Mouse (Mus musculus) hindbrain, embryonic 16.5 days (tissue): Measurements from ENCODE around the gene Acsm2. TPM values are rescaled to one million over a fixed set of nuclear protein-coding genes. Genes with fewer than 3 reads are reported as not detected.

Experiments used
- ATAC-seq: fragments of 200-750 bp; cut with Nextera tagmentation; 2 replicates; pipeline ENCODE4 v1.8.0; 2017; ENCODE audit warnings: moderate TSS enrichment, moderate library complexity
- H3K27ac ChIP-seq: fragments of 300-500 bp; sonication (generic); 2 replicates; pipeline ENCODE4 v1.5.1; 2014; ENCODE audit warnings: low read depth, mild to moderate bottlenecking, control low read depth, low read length, moderate library complexity
- H3K27me3 ChIP-seq: fragments of 300-500 bp; sonication (generic); replicated peaks from 2 replicates; pipeline ENCODE4 v1.6.1; 2014; ENCODE audit warnings: low read length; ENCODE audit not compliant: control insufficient read depth, insufficient read depth
- H3K36me3 ChIP-seq: fragments of 300-500 bp; sonication (generic); 2 replicates; pipeline ENCODE4 v1.6.1; 2014; ENCODE audit warnings: mild to moderate bottlenecking, low read length, moderate library complexity, mixed read lengths; ENCODE audit not compliant: control insufficient read depth, insufficient read depth
- H3K4me1 ChIP-seq: fragments of 300-500 bp; sonication (generic); 2 replicates; pipeline ENCODE4 v1.6.1; 2014; ENCODE audit warnings: low read depth, low read length; ENCODE audit not compliant: control insufficient read depth, insufficient read depth
- H3K4me2 ChIP-seq: fragments of 300-500 bp; sonication (generic); 2 replicates; pipeline ENCODE4 v1.6.1; 2014; ENCODE audit warnings: mild to moderate bottlenecking, low read length, control low read depth, moderate library complexity
- H3K4me3 ChIP-seq: fragments of 300-500 bp; sonication (generic); 2 replicates; pipeline ENCODE4 v1.5.1; 2014; ENCODE audit warnings: mild to moderate bottlenecking, low read length, control low read depth, moderate library complexity
- H3K9ac ChIP-seq: fragments of 300-500 bp; sonication (generic); 2 replicates; pipeline ENCODE4 v1.6.1; 2014; ENCODE audit warnings: low read depth, mild to moderate bottlenecking, control low read depth, low read length, moderate library complexity
- H3K9me3 ChIP-seq: fragments of 300-500 bp; sonication (generic); 2 replicates; pipeline ENCODE4 v1.6.1; 2014; ENCODE audit warnings: mild to moderate bottlenecking, low read length, moderate library complexity; ENCODE audit not compliant: control insufficient read depth
- WGBS: fragments of 180-500 bp; shearing (Covaris S2); extraction: QIAGEN DNeasy Blood & Tissue Kit; methylation state at CpG from one replicate; pipeline ENCODE4 v1.1.7; 2014; 5-methylcytosine and 5-hydroxymethylcytosine counted together
- polyA plus RNA-seq: library from polyadenylated mRNA; unstranded; fragments of >200 nt; fragmentation: Nextera tagmentation; extraction: Ambion mirVana; gene quantifications from 2 replicates; pipeline ENCODE4 v1.2.1, GENCODE M21; 2015

The Acsm2 gene
- polyA plus RNA-seq, 1 experiment from 2014 or later = not detected

DNA sequence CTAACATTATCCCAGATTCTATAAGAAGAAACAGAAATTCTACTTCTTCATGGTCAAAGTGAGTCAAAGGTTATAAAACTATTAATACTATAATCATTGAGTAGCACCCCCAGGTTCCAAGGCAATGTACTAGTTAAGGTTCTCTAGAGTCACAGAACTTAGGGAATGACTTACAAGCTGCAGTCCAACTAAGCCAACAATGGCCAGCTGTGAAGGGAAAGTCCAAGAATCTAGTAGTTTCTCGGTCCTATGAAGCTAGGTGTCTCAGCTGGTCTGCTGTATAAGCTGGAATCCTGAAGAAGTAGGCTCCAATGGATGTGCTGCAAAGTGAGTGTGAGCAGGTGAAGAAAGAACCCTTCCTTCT, 47.8 kb downstream of the Acsm2 start:
- Histone ChIP-seq H3K27me3 (no peaks in the 10 kb centered on the region), H3K4me1 (no peaks in the 10 kb centered on the region), H3K27ac (no peak overlapping the region), H3K4me2 (no peak overlapping the region), H3K36me3 (no peaks in the 10 kb centered on the region), H3K4me3 (no peak overlapping the region), H3K9ac (no peak overlapping the region), H3K9me3 (no peaks in the 10 kb centered on the region)
- 73% methylated on average over 1 of the region's 1 CpGs for WGBS
- ATAC-seq = no peak

DNA sequence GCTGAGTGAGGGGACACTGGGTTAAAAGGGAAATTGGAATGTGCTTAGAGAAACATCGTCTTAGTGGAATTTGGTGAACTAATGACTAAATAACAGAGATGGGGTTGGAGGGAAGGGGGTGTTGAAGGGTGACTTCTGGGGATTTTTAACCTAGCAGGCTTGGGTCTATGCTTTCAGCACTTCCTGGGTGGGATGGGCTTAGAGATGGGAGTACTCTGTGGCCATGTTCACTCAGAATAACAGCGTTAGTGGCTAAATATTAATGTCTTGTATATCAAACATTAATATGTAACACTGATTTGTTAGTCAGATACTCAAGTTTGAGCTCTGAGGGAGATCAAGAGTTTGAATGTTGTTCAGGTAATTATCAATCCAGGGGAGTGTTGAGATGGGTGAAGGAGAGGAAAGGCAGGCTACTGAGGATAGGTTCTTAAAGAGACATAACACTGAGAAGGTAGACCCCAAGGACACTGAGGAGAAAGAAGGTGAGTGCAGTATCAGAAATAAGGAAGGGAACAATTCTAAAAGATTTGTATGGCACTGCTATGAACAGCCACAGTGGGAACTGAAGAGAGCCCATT, 50.9 kb downstream of the Acsm2 start:
- Histone ChIP-seq H3K9ac (no peak overlapping the region), H3K9me3 (no peaks in the 10 kb centered on the region), H3K4me1 (no peaks in the 10 kb centered on the region), H3K36me3 (no peaks in the 10 kb centered on the region), H3K27ac (no peak overlapping the region), H3K4me3 (no peak overlapping the region), H3K27me3 (no peaks in the 10 kb centered on the region), H3K4me2 (no peak overlapping the region)
- no peak for ATAC-seq
- 82% methylated on average over 2 of the region's 2 CpGs for WGBS

- Histone ChIP-seq H3K27ac (no peak overlapping the region), H3K9ac (no peak overlapping the region), H3K4me2 (no peak overlapping the region), H3K4me1 (no peaks in the 10 kb centered on the region), H3K27me3 (no peaks in the 10 kb centered on the region), H3K9me3 (no peaks in the 10 kb centered on the region), H3K4me3 (no peak overlapping the region), H3K36me3 (no peaks in the 10 kb centered on the region)
- no peak for ATAC-seq
- WGBS = 83% methylated on average over 9 of the region's 9 CpGs
Measured at GRCm38 (mm10) chr7:119605926-119606663, 52.0 kb downstream of the Acsm2 start.

DNA sequence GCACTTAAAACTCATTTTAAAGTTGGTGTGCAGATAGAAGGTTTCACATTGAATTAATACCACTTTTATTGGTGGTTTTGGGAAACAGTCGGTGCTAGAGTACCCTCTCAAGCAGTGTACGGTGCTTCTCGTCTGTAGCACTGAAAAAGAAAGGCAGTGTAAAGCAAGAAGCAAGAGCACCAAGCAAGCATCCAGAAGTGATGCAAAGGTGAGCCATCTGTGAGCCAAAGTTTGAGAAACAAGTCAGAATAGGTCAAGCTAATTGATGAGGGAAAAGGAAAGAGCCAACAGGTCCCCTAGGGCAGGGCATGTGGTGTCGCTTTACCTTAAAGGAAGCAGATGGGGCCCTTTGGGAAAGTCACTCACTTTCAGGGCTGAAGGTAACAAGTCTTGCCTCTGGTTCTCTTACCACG, 52.5 kb downstream of the Acsm2 start, which contains the start of gene Acsm1:
Gene Acsm1 (plus strand): TSS at position 363 of the 413 bp plus-strand sequence.
- ATAC-seq = no peak
- 91% methylated on average over 5 of the region's 5 CpGs for WGBS
- no peaks in the 10 kb centered on the region for H3K4me1 ChIP-seq
- no peak within 1 kb of the TSS for H3K9ac ChIP-seq
- H3K9me3 ChIP-seq = no peaks in the 10 kb centered on the region
- H3K27ac ChIP-seq = no peak within 1 kb of the TSS
- H3K4me2 ChIP-seq = no peak within 1 kb of the TSS
- H3K36me3 ChIP-seq = no peaks in the 10 kb centered on the region
- no peak within 1 kb of the TSS for H3K4me3 ChIP-seq
- no peaks in the 10 kb centered on the region for H3K27me3 ChIP-seq

- H3K27me3 ChIP-seq = no peaks in the 10 kb centered on the region
- no peak overlapping the region for H3K4me2 ChIP-seq
- WGBS = 88% methylated on average over 9 of the region's 9 CpGs
- no peaks in the 10 kb centered on the region for H3K4me1 ChIP-seq
- H3K9me3 ChIP-seq = no peaks in the 10 kb centered on the region
- ATAC-seq = no peak
- no peaks in the 10 kb centered on the region for H3K36me3 ChIP-seq
- no peak overlapping the region for H3K9ac ChIP-seq
- no peak overlapping the region for H3K4me3 ChIP-seq
- H3K27ac ChIP-seq = no peak overlapping the region
Measured at GRCm38 (mm10) chr7:119607796-119608515, 53.8 kb downstream of the Acsm2 start.

- Histone ChIP-seq H3K4me1 (no peaks in the 10 kb centered on the region), H3K36me3 (no peaks in the 10 kb centered on the region), H3K9ac (no peak overlapping the region), H3K4me2 (no peak overlapping the region), H3K4me3 (no peak overlapping the region), H3K9me3 (no peaks in the 10 kb centered on the region), H3K27ac (no peak overlapping the region), H3K27me3 (no peaks in the 10 kb centered on the region)
- no peak for ATAC-seq
- WGBS = 77% methylated on average over 1 of the region's 1 CpGs
Measured at GRCm38 (mm10) chr7:119616531-119616930, 62.4 kb downstream of the Acsm2 start.

DNA sequence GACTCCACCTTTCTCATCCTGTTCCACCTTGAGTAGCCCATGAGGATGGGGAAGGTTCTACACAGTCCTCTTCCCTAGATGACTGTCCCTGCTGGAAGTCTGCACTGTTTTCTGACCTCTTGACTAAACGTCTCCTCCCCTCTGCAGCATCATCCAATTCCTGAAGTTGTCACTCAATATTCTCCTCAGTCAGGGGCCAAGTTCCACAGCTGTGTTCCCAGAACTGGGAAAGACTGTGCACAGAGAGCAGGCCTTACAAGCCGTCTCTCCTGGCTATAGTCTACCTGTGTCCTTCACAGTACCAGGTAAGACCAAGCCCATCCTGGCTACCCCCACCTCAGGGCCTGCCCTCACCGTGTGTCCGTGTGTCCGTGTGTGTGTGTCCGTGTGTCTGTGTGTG, 63.5 kb downstream of the Acsm2 start:
- no peak for ATAC-seq
- H3K9ac ChIP-seq = no peak overlapping the region
- H3K36me3 ChIP-seq = no peaks in the 10 kb centered on the region
- H3K4me3 ChIP-seq = no peak overlapping the region
- no peak overlapping the region for H3K4me2 ChIP-seq
- WGBS = 89% methylated on average over 6 of the region's 6 CpGs
- H3K27ac ChIP-seq = no peak overlapping the region
- H3K27me3 ChIP-seq = no peaks in the 10 kb centered on the region
- no peaks in the 10 kb centered on the region for H3K9me3 ChIP-seq
- no peaks in the 10 kb centered on the region for H3K4me1 ChIP-seq

DNA sequence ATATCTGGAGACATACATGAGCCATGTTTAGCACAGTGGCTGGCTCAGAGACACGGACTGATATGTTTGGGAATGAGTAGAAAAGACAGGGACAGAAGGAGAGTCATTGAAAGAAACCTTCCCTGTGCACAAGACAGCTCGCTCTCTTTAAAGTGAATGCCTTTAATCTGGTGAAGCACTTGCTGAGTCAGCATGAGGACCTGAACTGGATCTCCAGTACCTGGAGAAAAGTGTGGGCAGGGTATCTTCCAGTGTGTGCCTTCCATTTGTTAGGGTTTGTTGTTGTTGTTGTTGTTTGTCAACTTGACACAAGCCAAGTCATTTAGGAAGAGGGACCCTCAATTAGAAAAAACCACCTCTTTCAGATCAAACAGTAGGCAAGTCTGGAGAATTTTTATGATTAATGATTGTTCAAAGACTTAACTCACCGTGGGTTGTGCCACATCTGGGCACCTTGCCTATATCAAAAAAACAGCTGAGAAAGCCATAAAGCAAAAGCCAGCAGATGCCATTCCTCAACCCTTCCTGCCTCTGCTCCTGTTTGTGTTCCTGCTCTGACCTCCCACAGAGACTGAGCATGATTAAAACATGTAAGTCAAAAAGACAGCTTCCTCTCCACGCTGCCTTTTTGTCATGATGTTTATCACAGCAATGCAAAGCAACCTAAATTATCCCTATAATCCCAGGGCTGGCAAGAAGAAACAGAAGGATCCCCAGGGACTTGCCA, 64.2 kb downstream of the Acsm2 start:
- Histone ChIP-seq H3K4me2 (no peak overlapping the region), H3K4me1 (no peaks in the 10 kb centered on the region), H3K4me3 (no peak overlapping the region), H3K9me3 (no peaks in the 10 kb centered on the region), H3K27ac (no peak overlapping the region), H3K27me3 (no peaks in the 10 kb centered on the region), H3K36me3 (no peaks in the 10 kb centered on the region), H3K9ac (no peak overlapping the region)
- 56% methylated on average over 4 of the region's 4 CpGs for WGBS
- ATAC-seq = no peak

DNA sequence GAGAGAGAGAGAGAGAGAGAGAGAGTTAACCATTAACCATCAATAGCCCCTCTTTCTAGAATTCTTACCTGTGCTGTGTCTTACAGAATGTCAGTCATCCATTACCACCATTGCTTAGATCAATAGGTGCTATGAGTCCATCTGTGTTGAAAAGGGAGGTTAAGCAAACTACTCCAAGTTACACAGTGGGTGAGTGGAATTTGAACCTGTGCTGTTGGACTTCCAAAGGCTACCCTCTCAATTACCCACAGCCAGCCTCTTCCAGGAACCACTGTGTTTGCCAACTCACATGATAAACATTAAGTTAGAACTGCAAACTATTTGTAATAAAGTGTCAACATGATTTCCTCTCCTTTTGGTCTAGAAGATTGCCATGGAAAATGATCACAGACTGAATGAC, 66.0 kb downstream of the Acsm2 start:
- Histone ChIP-seq H3K4me1 (no peaks in the 10 kb centered on the region), H3K27ac (no peak overlapping the region), H3K9me3 (no peaks in the 10 kb centered on the region), H3K4me3 (no peak overlapping the region), H3K4me2 (no peak overlapping the region), H3K9ac (no peak overlapping the region), H3K27me3 (no peaks in the 10 kb centered on the region), H3K36me3 (no peaks in the 10 kb centered on the region)
- no peak for ATAC-seq
